Mouse (Mus musculus) MEL-GATA-1-ER (cell line): ENCODE measurements around the gene Fam102b.

Experiments
- DNase-seq: peaks from one replicate; pipeline ENCODE4 v3.0.0-alpha.2; 2012; ENCODE audit warnings: low read depth; ENCODE audit errors: extremely low read depth

The Fam102b gene

GRCm38 (mm10) chr3:109027515-109027987 lies at the start of gene Fam102b:
Gene Fam102b, minus strand, starts transcription at chr3:109027607.
- DNase-seq = peak; percentile 80

- peak; percentile 32 for DNase-seq
Observed at GRCm38 (mm10) chr3:109062989-109063388, 35.6 kb upstream of the Fam102b start.

GRCm38 (mm10) chr3:109062391-109062790 lies 35.0 kb upstream of the Fam102b start:
- DNase-seq = no peak

- no peak for DNase-seq
Observed at GRCm38 (mm10) chr3:109059903-109060302, 32.5 kb upstream of the Fam102b start.

GRCm38 (mm10) chr3:109051946-109052331 lies 24.5 kb upstream of the Fam102b start:
- DNase-seq = no peak

GRCm38 (mm10) chr3:109051056-109051945 lies 23.9 kb upstream of the Fam102b start:
- DNase-seq = no peak

- no peak for DNase-seq
Observed at GRCm38 (mm10) chr3:109047707-109048283, 20.4 kb upstream of the Fam102b start.

- no peak for DNase-seq
Observed at GRCm38 (mm10) chr3:109046428-109046827, 19.0 kb upstream of the Fam102b start.

GRCm38 (mm10) chr3:109043395-109043794 lies 16.0 kb upstream of the Fam102b start:
- no peak for DNase-seq

- no peak for DNase-seq
Observed at GRCm38 (mm10) chr3:109040908-109041307, 13.5 kb upstream of the Fam102b start.

GRCm38 (mm10) chr3:109034411-109034810 lies 7.0 kb upstream of the Fam102b start:
- DNase-seq = no peak

GRCm38 (mm10) chr3:109032306-109032705 lies 4.9 kb upstream of the Fam102b start:
- DNase-seq = no peak

- no peak for DNase-seq
Observed at GRCm38 (mm10) chr3:109031626-109032025, 4.2 kb upstream of the Fam102b start.

- no peak for DNase-seq
Observed at GRCm38 (mm10) chr3:109030817-109031216, 3.4 kb upstream of the Fam102b start.

- DNase-seq = no peak
Observed at GRCm38 (mm10) chr3:109029661-109030060, 2.3 kb upstream of the Fam102b start.

- DNase-seq = no peak
Observed at GRCm38 (mm10) chr3:109026991-109027470, 376 bp downstream of the Fam102b start.

- peak; percentile 49 for DNase-seq
Observed at GRCm38 (mm10) chr3:109026462-109026990, 881 bp downstream of the Fam102b start.

GRCm38 (mm10) chr3:109025579-109025978 lies 1.8 kb downstream of the Fam102b start:
- DNase-seq = peak; percentile 83

- no peak for DNase-seq
Observed at GRCm38 (mm10) chr3:109023066-109023465, 4.3 kb downstream of the Fam102b start.

- DNase-seq = peak; percentile 38
Observed at GRCm38 (mm10) chr3:109021720-109022516, 5.5 kb downstream of the Fam102b start.

- DNase-seq = no peak
Observed at GRCm38 (mm10) chr3:109018336-109018735, 9.1 kb downstream of the Fam102b start.
